Mouse (Mus musculus) hindbrain, embryonic 11.5 days (tissue): Measurements from ENCODE around the gene Cdan1. TPM values are rescaled to one million over a fixed set of nuclear protein-coding genes. Genes with fewer than 3 reads are reported as not detected.

Experiments
- ATAC-seq: fragments of 200-750 bp; cut with Nextera tagmentation; 2 replicates; pipeline ENCODE4 v1.8.0; 2017; ENCODE audit warnings: mild to moderate bottlenecking, moderate TSS enrichment, moderate library complexity; ENCODE audit not compliant: low FRiP score
- DNase-seq: peaks from one replicate; pipeline ENCODE4 v3.0.0-alpha.2; 2015; ENCODE audit warnings: low spot score
- H3K27ac ChIP-seq: fragments of 300-500 bp; sonication (generic); 2 replicates; pipeline ENCODE4 v1.5.1; 2014; ENCODE audit warnings: mild to moderate bottlenecking, low read depth, low read length
- H3K27me3 ChIP-seq: fragments of 300-500 bp; sonication (generic); 2 replicates; pipeline ENCODE4 v1.6.1; 2014; ENCODE audit warnings: mild to moderate bottlenecking, low read length, moderate library complexity, mixed read lengths; ENCODE audit not compliant: control insufficient read depth, insufficient read depth
- H3K36me3 ChIP-seq: fragments of 300-500 bp; sonication (generic); 2 replicates; pipeline ENCODE4 v1.6.1; 2014; ENCODE audit warnings: mild to moderate bottlenecking, low read length, moderate library complexity, mixed read lengths; ENCODE audit not compliant: control insufficient read depth, insufficient read depth
- H3K4me1 ChIP-seq: fragments of 300-500 bp; sonication (generic); replicated peaks from 2 replicates; pipeline ENCODE4 v1.6.1; 2014; ENCODE audit warnings: low read length, mixed read lengths; ENCODE audit not compliant: control insufficient read depth, insufficient read depth
- H3K4me2 ChIP-seq: fragments of 300-500 bp; sonication (generic); replicated peaks from 2 replicates; pipeline ENCODE4 v1.6.1; 2014; ENCODE audit warnings: mild to moderate bottlenecking, low read depth, low read length
- H3K4me3 ChIP-seq: fragments of 300-500 bp; sonication (generic); 2 replicates; pipeline ENCODE4 v1.5.1; 2014; ENCODE audit warnings: low read depth, low read length
- H3K9ac ChIP-seq: fragments of 300-500 bp; sonication (generic); 2 replicates; pipeline ENCODE4 v1.6.1; 2014; ENCODE audit warnings: low read depth, low read length
- H3K9me3 ChIP-seq: fragments of 300-500 bp; sonication (generic); 2 replicates; pipeline ENCODE4 v1.6.1; 2016; ENCODE audit warnings: low read length; ENCODE audit not compliant: control insufficient read depth
- WGBS: fragments of 180-500 bp; shearing (Covaris S2); extraction: QIAGEN DNeasy Blood & Tissue Kit; methylation state at CpG from one replicate; pipeline ENCODE4 v1.1.7; 2014; 5-methylcytosine and 5-hydroxymethylcytosine counted together
- polyA plus RNA-seq: library from polyadenylated mRNA; unstranded; fragments of >200 nt; fragmentation: Nextera tagmentation; extraction: Ambion mirVana; gene quantifications from 2 replicates; pipeline ENCODE4 v1.2.1, GENCODE M21; 2014

Cdan1 gene
- polyA plus RNA-seq, 1 experiment from 2014 or later = 7.1 TPM

DNA sequence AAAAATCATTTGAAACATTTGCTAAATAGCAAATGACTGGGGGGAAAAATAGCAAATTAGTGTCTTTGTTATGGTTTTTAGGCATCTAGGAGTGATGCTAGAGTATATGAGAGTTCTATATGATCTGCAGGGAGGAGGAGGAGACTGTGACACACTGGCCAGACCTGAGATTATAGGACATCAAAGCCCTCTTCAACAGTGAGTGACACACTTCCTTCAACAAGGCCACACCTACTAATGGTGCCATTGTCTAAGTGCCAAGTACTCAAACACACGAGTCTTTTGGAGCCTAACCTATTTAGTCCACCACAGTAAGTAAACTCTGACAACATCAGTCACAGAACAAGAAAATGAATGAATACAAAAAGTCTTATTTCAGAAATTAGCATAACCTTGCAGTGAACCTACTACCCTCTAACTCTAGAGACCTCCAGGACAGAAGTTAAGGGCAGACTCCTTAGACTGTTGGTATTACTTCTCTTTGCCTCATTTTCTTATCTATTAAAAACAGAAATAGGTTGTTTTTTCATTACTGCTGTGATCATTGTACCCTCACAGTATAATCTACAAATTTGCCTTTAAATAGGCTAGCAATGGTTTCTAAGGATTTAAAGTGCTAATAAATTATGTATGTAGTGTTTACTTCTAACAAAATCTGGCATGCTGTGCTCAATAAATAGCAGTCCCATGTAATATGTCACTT, 22.8 kb downstream of the Cdan1 start:
- DNase-seq (no peak), ATAC-seq (no peak)
- 57% methylated on average over 1 of the region's 1 CpGs for WGBS
- H3K9ac ChIP-seq = no peak overlapping the region
- H3K4me2 ChIP-seq = no peak overlapping the region
- no peaks in the 10 kb centered on the region for H3K27me3 ChIP-seq
- no peaks in the 10 kb centered on the region for H3K36me3 ChIP-seq
- no peak overlapping the region for H3K4me3 ChIP-seq
- H3K27ac ChIP-seq = no peak overlapping the region
- no peaks in the 10 kb centered on the region for H3K9me3 ChIP-seq
- no peaks in the 10 kb centered on the region for H3K4me1 ChIP-seq

DNA sequence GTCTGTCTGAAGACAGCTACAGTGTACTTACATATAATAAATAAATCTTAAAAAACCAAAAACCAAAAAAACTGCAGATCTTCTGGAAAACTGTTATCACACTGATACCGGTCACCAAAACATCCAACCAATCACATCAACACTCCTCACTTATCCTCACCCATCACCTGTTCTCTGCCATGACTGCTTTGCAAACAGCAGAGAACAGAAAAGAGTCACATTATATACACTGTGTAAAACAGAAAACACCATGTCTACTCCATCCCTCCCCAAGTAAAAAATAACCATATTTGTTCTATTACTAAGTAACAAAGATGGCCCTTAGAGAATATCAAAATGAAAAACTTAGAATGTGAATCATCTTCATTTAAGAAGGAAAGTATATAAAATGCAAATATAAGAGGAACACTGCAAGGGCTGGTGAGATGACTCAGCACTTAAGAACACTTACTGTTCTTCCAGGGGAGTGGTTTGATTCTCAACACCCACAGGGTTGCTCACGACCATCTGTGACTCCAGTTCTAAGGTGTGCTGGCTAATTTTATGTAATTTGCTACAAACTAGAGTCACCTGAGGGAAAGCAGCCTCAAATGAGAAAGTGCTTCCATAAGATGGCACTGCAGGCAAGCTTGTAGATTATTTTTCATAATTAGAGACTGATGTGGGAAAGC, 79.5 kb downstream of the Cdan1 start:
- Histone ChIP-seq H3K9ac (no peak overlapping the region), H3K4me2 (no peak overlapping the region), H3K27ac (no peak overlapping the region), H3K36me3 (no peaks in the 10 kb centered on the region), H3K4me3 (no peak overlapping the region), H3K27me3 (no peaks in the 10 kb centered on the region), H3K4me1 (no peaks in the 10 kb centered on the region), H3K9me3 (no peaks in the 10 kb centered on the region)
- DNase-seq = no peak
- ATAC-seq = no peak
- whole genome bisulfite sequencing = 92% methylated on average over 2 of the region's 2 CpGs

DNA sequence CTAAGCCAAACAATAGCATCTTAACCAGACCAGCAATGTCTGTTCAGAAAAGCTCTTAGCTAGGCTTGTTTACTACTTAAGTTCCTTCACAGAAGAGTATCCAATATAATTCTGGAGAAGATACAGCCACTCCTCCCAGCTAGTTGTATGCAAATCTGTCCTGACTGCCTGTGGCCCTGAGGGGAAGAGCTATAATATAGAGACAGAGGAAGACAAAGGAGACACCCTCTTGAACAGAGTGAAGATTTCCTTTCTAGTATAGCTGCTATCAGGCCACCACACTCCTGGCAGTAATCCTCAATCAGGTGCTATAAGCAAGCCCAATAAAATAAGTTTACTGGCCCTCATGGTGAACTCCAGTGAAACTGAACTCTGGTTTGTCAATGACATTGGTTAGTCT, 88.0 kb downstream of the Cdan1 start:
- Histone ChIP-seq H3K9ac (no peak overlapping the region), H3K27ac (no peak overlapping the region), H3K27me3 (no peaks in the 10 kb centered on the region), H3K4me1 (no peaks in the 10 kb centered on the region), H3K4me2 (no peak overlapping the region), H3K4me3 (no peak overlapping the region), H3K9me3 (no peaks in the 10 kb centered on the region), H3K36me3 (no peaks in the 10 kb centered on the region)
- DNase-seq = no peak
- no peak for ATAC-seq

DNA sequence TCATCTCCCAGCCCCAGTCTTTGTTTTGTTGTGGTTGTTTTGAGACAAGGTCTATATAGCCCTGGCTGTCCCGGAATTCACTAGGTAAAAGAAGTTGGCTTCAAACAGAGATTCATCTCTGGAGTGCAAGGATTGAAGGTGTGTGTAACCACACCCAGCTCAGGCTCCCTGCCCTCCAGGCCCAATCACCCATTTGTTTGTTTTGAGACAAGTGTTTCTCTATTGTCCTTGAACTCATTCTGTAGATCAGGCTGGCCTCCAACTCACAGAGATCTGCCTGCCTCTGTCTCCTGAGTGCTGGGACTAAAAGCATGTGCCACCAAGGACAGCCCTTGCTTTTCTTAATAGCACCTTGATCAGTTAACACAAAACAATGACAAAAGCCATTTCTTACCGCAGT, 101.9 kb downstream of the Cdan1 start:
- H3K4me3 ChIP-seq = no peak overlapping the region
- no peak overlapping the region for H3K27ac ChIP-seq
- no peaks in the 10 kb centered on the region for H3K27me3 ChIP-seq
- H3K9ac ChIP-seq = no peak overlapping the region
- ATAC-seq = no peak
- no peaks in the 10 kb centered on the region for H3K4me1 ChIP-seq
- WGBS = 90% methylated on average over 2 of the region's 2 CpGs
- H3K36me3 ChIP-seq = peaks cover 4% of the 10 kb centered on the region; the same call in 1 of the 2 replicates
- H3K4me2 ChIP-seq = no peak overlapping the region
- DNase-seq = no peak
- H3K9me3 ChIP-seq = no peaks in the 10 kb centered on the region

DNA sequence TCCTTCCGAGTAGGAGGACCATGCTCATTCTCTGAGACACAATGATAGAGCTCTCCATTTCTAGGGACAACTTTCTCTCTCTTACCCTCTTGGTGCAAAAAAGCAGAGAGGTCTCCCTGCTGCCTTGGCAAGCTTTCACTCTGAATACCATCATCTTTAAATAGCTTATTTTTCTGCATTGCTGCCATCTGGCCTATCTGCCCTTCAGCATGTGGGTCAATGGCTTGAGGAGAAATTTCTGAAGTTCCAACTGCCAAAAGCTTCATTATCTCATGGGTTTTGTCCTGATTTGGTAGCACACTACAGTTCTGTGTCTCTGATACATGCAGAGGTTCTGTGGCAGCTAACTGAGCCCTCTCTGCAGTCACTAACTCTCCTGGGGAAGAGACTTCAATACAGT, 104.4 kb downstream of the Cdan1 start:
- Histone ChIP-seq H3K36me3 (peaks cover 4% of the 10 kb centered on the region; the same call in 1 of the 2 replicates), H3K4me3 (no peak overlapping the region), H3K4me1 (no peaks in the 10 kb centered on the region), H3K9me3 (no peaks in the 10 kb centered on the region), H3K27me3 (no peaks in the 10 kb centered on the region), H3K27ac (no peak overlapping the region), H3K4me2 (no peak overlapping the region), H3K9ac (no peak overlapping the region)
- 94% methylated on average over 1 of the region's 1 CpGs for WGBS
- DNase-seq = no peak
- ATAC-seq = no peak

DNA sequence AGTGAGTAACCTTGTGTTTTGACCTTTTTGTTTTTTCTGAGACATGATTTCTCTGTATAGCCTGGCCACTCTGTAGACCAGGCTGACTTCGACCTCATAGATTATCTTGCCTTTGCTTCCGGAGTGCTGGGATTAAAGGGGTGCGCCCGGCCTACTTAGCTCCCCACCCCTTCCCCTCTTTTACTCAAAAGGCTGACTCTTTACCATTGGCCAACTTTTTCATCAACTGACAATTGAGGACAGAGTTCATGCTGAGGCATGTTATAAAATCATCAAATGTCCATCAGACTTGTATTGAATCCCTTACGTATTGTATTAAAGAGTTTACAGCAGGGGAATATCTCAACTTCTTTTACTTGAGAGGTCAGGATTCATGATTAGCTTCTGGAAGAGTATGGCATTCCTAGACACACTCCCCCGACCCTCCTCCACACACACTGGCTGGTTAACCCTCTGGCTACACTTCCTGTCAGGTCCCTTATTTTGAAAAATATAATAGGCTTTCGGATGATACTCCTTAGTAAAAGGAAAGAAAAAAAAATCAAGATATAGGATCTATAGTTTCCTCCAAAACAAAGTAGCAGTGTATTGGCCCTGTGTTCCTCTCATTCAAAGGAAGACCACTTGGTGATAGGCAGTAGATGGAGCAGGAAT, 117.9 kb downstream of the Cdan1 start:
- ATAC-seq (peak; percentile 41; the same call in 1 of the 2 replicates), DNase-seq (no peak)
- peak overlapping the region; percentile 94 for H3K4me2 ChIP-seq
- peak overlapping the region; percentile 96 for H3K4me3 ChIP-seq
- 45% methylated on average over 7 of the region's 7 CpGs for WGBS
- no peaks in the 10 kb centered on the region for H3K36me3 ChIP-seq
- peak overlapping the region; percentile 92 for H3K27ac ChIP-seq
- peak overlapping the region; percentile 53 for H3K9ac ChIP-seq
- H3K9me3 ChIP-seq = no peaks in the 10 kb centered on the region
- H3K4me1 ChIP-seq = peaks cover 4% of the 10 kb centered on the region; the same call in 1 of the 2 replicates
- no peaks in the 10 kb centered on the region for H3K27me3 ChIP-seq

DNA sequence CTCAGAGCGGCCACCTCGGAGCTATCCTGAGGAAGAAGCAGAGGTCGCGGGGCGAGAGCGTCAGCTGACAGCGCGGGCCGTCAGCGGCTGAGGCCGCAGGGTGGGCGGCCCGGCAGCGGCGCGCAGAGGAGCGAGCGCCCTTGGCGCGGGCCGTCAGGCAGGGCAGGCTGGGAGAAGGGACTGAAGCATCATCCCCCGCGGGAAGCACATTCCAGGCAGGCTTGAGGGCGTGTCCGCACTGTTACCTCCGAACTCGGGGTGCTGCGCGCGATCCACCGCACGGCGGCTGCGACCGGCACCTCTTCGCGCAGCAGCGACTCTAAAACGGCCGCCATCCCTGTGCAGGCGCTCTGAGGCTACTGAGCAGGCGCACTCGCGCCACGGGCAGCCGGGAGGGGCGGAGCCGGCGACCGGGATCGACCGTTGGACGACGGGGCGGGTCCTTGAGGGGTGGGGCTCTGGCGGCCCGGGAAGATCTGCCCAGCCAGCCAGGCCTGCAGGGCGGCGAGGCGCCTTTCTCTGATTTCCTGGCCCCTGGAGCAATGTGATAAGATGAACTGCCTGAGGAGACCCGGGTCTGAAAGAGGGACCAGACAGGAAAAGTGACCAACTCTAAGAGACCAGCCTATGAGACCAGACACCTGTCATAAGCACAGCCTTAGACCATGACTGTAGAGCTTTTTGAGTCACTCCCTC, 118.6 kb downstream of the Cdan1 start:
- Histone ChIP-seq H3K4me1 (peaks cover 4% of the 10 kb centered on the region; the same call in 1 of the 2 replicates), H3K4me3 (peak overlapping the region; percentile 96), H3K27me3 (no peaks in the 10 kb centered on the region), H3K9ac (peak overlapping the region; percentile 91), H3K4me2 (peak overlapping the region; percentile 94), H3K9me3 (no peaks in the 10 kb centered on the region), H3K27ac (peak overlapping the region; percentile 92), H3K36me3 (no peaks in the 10 kb centered on the region)
- DNase-seq (peak; percentile 95), ATAC-seq (peak; percentile 98)
- under 1% methylated on average over 56 of the region's 61 CpGs for WGBS

DNA sequence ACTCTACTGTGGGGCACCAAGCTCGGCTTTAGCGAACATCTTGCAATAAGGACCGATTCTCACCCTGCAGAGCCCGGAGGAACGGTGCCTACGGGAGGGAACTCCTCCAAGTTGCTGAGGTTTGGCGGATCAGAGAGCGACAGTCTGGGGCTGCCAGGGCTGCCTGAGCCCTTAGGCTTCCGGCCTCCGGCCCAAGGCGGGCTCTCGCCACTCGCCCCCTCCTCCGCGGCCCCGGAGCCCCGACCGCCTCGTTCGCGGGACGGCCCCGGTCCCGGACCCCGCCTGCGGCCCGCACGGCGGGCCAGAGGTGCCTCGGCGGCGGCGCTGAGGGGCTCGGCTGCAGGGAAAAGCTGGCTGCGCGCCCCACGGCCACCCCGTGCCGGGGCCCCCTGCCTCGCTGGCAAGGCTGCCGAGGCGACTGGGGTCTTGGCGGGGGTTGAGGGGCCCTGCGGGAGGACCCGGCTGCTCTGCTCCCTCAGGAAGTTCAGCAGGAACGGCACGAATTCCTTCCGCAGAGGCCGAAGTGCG, 119.2 kb downstream of the Cdan1 start:
- H3K9ac ChIP-seq = peak overlapping the region; percentile 91
- peaks cover 4% of the 10 kb centered on the region; the same call in 1 of the 2 replicates for H3K4me1 ChIP-seq
- peak overlapping the region; percentile 92 for H3K27ac ChIP-seq
- H3K9me3 ChIP-seq = no peaks in the 10 kb centered on the region
- ATAC-seq (peak; percentile 46), DNase-seq (peak; percentile 47)
- H3K36me3 ChIP-seq = no peaks in the 10 kb centered on the region
- no peaks in the 10 kb centered on the region for H3K27me3 ChIP-seq
- 0% methylated on average over 41 of the region's 50 CpGs for WGBS
- H3K4me3 ChIP-seq = peak overlapping the region; percentile 96
- peak overlapping the region; percentile 94 for H3K4me2 ChIP-seq
